Mouse (Mus musculus) central nervous system, embryonic 11.5 days (tissue): ENCODE data around the gene Hrh1. TPM values are rescaled to one million over a fixed set of nuclear protein-coding genes. Genes with fewer than 3 reads are reported as not detected.

ENCODE experiments used
- polyA plus RNA-seq: library from polyadenylated mRNA; depleted of rRNA; stranded (reverse); fragments of >200 nt; gene quantifications from 2 replicates; pipeline ENCODE4 v1.2.3, GENCODE M21; 2012; rRNA removed

The Hrh1 gene
- 0.12 and 0.14 TPM in 2 replicates for polyA plus RNA-seq

DNA sequence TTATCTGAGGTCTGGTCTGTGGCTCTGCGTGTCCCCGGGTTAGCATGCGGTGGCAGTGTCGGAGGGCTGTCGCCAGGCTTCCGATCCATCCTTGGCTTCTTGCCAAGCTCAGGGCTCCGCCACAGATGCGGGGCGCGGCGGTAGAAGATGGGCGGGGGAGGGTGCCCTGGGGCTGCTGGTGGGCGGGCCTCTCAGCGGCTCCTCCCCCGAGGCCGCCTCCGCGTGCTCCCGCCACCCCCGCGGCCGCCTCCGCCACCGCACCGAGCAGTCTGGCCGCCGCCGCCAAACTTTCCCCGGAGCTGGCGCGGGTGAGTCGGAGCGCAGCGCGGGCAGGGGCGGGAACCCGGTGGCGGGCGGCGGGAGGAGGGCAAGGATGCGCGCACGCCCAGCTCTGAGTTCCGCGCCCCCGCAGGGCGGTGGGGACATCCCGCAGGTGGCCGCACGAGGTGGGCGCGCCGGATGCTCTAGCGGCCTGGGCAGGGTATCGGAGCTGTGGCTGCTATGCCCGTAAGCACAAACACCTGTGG is at the start of gene Hrh1:
Gene Hrh1 (plus strand): TSS at position 246 of the 527 bp plus-strand sequence.

Other genes with a start within 250 kb of the Hrh1 start
- 22.8 and 25.0 TPM in 2 replicates for gene Slc6a1, start 115.3 kb upstream of the Hrh1 start, polyA plus RNA-seq
- gene Atg7, start 245.2 kb downstream of the Hrh1 start, polyA plus RNA-seq, result 10.3 and 14.4 TPM in 2 replicates